Mouse (Mus musculus) heart, postnatal 0 days (tissue): ENCODE measurements around the gene Map7.

Experiments used
- CTCF ChIP-seq: IDR thresholded peaks from 2 replicates; pipeline ENCODE4 v1.5.1; 2016; ENCODE audit warnings: antibody characterized with exemption, control low read depth, low read depth
- EP300 ChIP-seq: IDR thresholded peaks from 2 replicates; pipeline ENCODE4 v1.6.1; 2016; ENCODE audit warnings: antibody characterized with exemption, low read depth

DNA sequence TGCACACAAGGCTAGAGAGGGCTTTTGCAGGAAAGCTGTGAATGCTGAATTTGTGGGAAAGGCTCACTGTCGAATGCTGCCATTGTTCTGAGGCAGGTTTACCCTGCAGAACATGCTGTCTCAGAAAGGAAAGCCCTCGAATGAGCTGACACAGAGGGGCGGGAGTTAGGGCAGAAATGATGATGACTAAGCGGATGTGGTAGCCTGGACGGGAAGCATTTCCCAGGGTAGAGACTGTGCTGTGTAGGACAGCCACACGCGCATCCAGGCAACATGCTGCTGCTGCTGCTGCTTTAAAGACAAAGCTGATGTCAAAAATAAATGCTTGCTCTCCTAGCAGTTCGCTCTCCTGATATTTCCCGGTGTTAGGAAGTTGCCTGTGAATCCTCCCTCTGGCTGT lies 24.9 kb upstream of the Map7 start:
- TF ChIP-seq CTCF = no peak
- no peak for TF ChIP-seq EP300
